Mouse (Mus musculus): ENCODE data around the gene Dnaic2.

- no peak for TF ChIP-seq CTCF (IDR thresholded peaks at IDR 0.05; ENCODE audit: control insufficient read depth, insufficient read depth, insufficient read length)
- no peak for TF ChIP-seq MYOG (IDR thresholded peaks at IDR 0.05; ENCODE audit: control insufficient read depth, extremely low read depth, insufficient read length)
Observed at GRCm38 (mm10) chr11:114711861-114712260, 15.3 kb upstream of the Dnaic2 start.

Measured in C2C12 (cell line).